12 mouse cellular contexts compared by ENCODE assay signal in genomic region chr15:7088691-7089090, GRCm38 (mm10). TPM values are rescaled to one million over a fixed set of nuclear protein-coding genes. Genes with fewer than 3 reads are reported as not detected.
DNase-seq lines count a peak whose midpoint lies in the region; ATAC-seq and TF ChIP-seq lines count a peak whose summit lies in the region.
"Had no signal": no experiment of that assay in that cellular context is flagged by ENCODE, and none has a peak within 500 bp of the region (broad histone marks: within the 10 kb centered on the region; RNA-seq: fewer than 3 reads in every experiment).

No protein-coding gene starts in this region.

- H3K9ac ChIP-seq in forebrain, embryonic 12.5 days = no peak overlapping the region
- H3K9ac ChIP-seq: forebrain, embryonic 13.5 days; limb, embryonic 13.5 days had no signal

- TF ChIP-seq POLR2A in bone marrow macrophage, adult 2 months (IDR thresholded peaks at IDR 0.05; ENCODE audit: borderline replicate concordance, low read depth, low read length) = no peak

- H3K36me3 ChIP-seq in forebrain, embryonic 12.5 days (replicated peaks) = no peaks in the 10 kb centered on the region
- H3K36me3 ChIP-seq: hindbrain, embryonic 10.5 days; limb, embryonic 13.5 days had no signal

- WGBS in forebrain, embryonic 12.5 days = 17% methylated on average over 2 of the region's 2 CpGs

- H3K4me1 ChIP-seq in bone marrow macrophage, adult 2 months (ENCODE audit: control insufficient read depth, insufficient read depth, low read length) = peaks cover 68% of the 10 kb centered on the region
- peaks cover 6% of the 10 kb centered on the region; the same call in 1 of the 2 replicates for H3K4me1 ChIP-seq in forebrain, embryonic 12.5 days
- H3K4me1 ChIP-seq: forebrain, embryonic 13.5 days had no signal

- H3K4me2 ChIP-seq in forebrain, embryonic 12.5 days = no peak overlapping the region
- H3K4me2 ChIP-seq: forebrain, embryonic 13.5 days; limb, embryonic 13.5 days had no signal

- intact Hi-C loops in gastrocnemius, adult 2 months (cut with DNase I) = no loop called here
- intact Hi-C loops in gastrocnemius, postnatal 36 days (cut with DNase I) = loop anchor here (5.0 kb wide), 1 partner anchor 39 kb away; no protein-coding TSS in a partner anchor

- peak overlapping the region; percentile 48 for H3K27ac ChIP-seq in gastrocnemius, adult 2 months
- peak overlapping the region; percentile 93 for H3K27ac ChIP-seq in bone marrow macrophage, adult 2 months (ENCODE audit: insufficient read depth, low read depth, low read length)
- no peak overlapping the region for H3K27ac ChIP-seq in forebrain, embryonic 12.5 days
- H3K27ac ChIP-seq: forebrain, embryonic 13.5 days; hindbrain, embryonic 10.5 days; limb, embryonic 13.5 days had no signal

- peak; percentile 9 to 12; a peak in 1 of 4 replicates for ATAC-seq in hematopoietic stem cell, adult 5-6 weeks (replicated peaks in 1 of 2; ENCODE audit: insufficient read depth in 1 of 2, low FRiP score in 2 of 2, low TSS enrichment in 1 of 2, low read depth in 1 of 2, poor library complexity in 2 of 2, severe bottlenecking in 2 of 2)
- no peak for ATAC-seq in forebrain, embryonic 12.5 days (ENCODE audit: low FRiP score)
- ATAC-seq: forebrain, embryonic 13.5 days had no signal

- no peak for TF ChIP-seq CTCF in gastrocnemius, adult 2 months (IDR thresholded peaks at IDR 0.05)
- no peak for TF ChIP-seq CTCF in bone marrow macrophage, adult 2 months (IDR thresholded peaks at IDR 0.05; ENCODE audit: low read depth, low read length)

- H3K4me3 ChIP-seq in gastrocnemius, adult 2 months = no peak overlapping the region
- H3K4me3 ChIP-seq in bone marrow macrophage, adult 2 months (ENCODE audit: insufficient read depth, low read length) = no peak overlapping the region
- H3K4me3 ChIP-seq in forebrain, embryonic 12.5 days (replicated peaks) = no peak overlapping the region
- H3K4me3 ChIP-seq: forebrain, embryonic 13.5 days; hindbrain, embryonic 10.5 days; limb, embryonic 13.5 days had no signal

- peaks cover 4% of the 10 kb centered on the region; the same call in 1 of the 2 replicates for H3K27me3 ChIP-seq in forebrain, embryonic 12.5 days
- H3K27me3 ChIP-seq: forebrain, embryonic 13.5 days; limb, embryonic 13.5 days had no signal

- DNase-seq in gastrocnemius, adult 2 months = no peak
- no peak for DNase-seq in gastrocnemius, postnatal 36 days
- DNase-seq in lung, postnatal 4 days = peak; percentile 18 to 59
- no peak for DNase-seq in urinary bladder, adult 2 months (ENCODE audit: low spot score)
- DNase-seq in right cerebral cortex, postnatal 4 days = no peak
- DNase-seq: kidney, adult 18-20 months had no signal

- no peaks in the 10 kb centered on the region for H3K9me3 ChIP-seq in forebrain, embryonic 12.5 days
- H3K9me3 ChIP-seq: forebrain, embryonic 13.5 days; hindbrain, embryonic 10.5 days; limb, embryonic 13.5 days had no signal

RNA-seq across cellular contexts. Expression of gene Lifr, which starts 1.7 kb away (rescaled TPM):
- 10 to 100 TPM; 66.2 to 83.3 TPM for total RNA-seq in gastrocnemius, adult 2 months (2021)
- 10 to 100 TPM; 44.2 to 56.9 TPM for total RNA-seq in gastrocnemius, postnatal 36 days (2021)
- 30.4 and 30.8 TPM in 2 replicates for polyA plus RNA-seq in bone marrow macrophage, adult 2 months (2012; ENCODE audit: insufficient read depth, insufficient read length, missing spikeins)
- total RNA-seq in hematopoietic stem cell, adult 5-6 weeks (2017) = 0.30 and 1.4 TPM in 2 replicates
- polyA plus RNA-seq in urinary bladder, adult 2 months (2012; rRNA removed) = 13.2 and 19.8 TPM in 2 replicates
- 5.9 and 8.0 TPM in 2 replicates for polyA plus RNA-seq in forebrain, embryonic 12.5 days (2016; fragmentation: Nextera tagmentation; extraction: Ambion mirVana)

Comparison
In these comparisons a context has a peak if more than half of its experiments do, and no peak if none do; other contexts are left out.
1. DNase-seq: peak in lung, postnatal 4 days (2 of 2); none in gastrocnemius, adult 2 months (single experiment), gastrocnemius, postnatal 36 days (0 of 2), urinary bladder, adult 2 months (single experiment) and right cerebral cortex, postnatal 4 days (single experiment).
2. RNA of gene Lifr, which starts 1.7 kb away (total RNA-seq): 66.2 to 83.3 TPM in gastrocnemius, adult 2 months and 44.2 to 56.9 TPM in gastrocnemius, postnatal 36 days; 0.30 to 1.4 TPM in hematopoietic stem cell, adult 5-6 weeks; every median in the first group is over 10 times any median in the second.